Comparison of ENCODE assay signal across 1 mouse cellular context in the genomic region with DNA sequence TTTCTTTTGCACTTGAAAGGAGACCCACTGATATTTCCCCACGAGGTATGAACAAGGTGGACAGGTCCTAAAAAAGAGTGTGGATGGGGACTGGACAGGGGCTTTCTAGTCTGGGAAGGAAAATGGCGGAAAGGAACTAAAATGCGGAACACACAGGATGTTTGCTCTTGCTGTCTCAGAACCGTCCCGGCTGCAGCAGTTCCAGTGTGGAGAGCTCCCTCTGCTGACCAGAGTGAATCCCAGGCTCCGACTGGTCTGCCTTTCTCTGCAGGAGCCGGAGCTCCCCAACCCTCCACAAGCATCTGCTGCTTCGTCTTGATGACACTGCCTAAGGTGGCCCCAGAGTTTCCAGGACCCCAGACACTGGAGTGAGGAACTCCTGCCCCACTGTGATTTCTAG.
TF ChIP-seq lines count a peak whose summit lies in the region.

No protein-coding gene starts in this region.

TF ChIP-seq in MEL, 35 proteins besides CTCF, POLR2A, EP300 and RAD21:
- TF ChIP-seq TBP (IDR thresholded peaks at IDR 0.05; ENCODE audit: low read depth, low read length) (peak; percentile 89), HCFC1 (IDR thresholded peaks at IDR 0.05; ENCODE audit: low read depth, low read length) (no peak)
